Mouse (Mus musculus) right cerebral cortex, postnatal 4 days (tissue): Measurements from ENCODE around the gene Zfp593.

Experiments used
- DNase-seq: peaks from one replicate; pipeline ENCODE4 v3.0.0-alpha.2; 2022

The Zfp593 gene

GRCm38 (mm10) chr4:134222793-134223600 lies 22.4 kb downstream of the Zfp593 start:
- DNase-seq = no peak

- no peak for DNase-seq
Measured at GRCm38 (mm10) chr4:134206488-134207053, 38.8 kb downstream of the Zfp593 start.

GRCm38 (mm10) chr4:134203340-134203896 lies 42.0 kb downstream of the Zfp593 start:
- no peak for DNase-seq

- no peak for DNase-seq
Measured at GRCm38 (mm10) chr4:134202904-134203303, 42.5 kb downstream of the Zfp593 start, which contains the start of gene Gm7534. TSS of gene Gm7534 (minus strand) at chr4:134203004.

- no peak for DNase-seq
Measured at GRCm38 (mm10) chr4:134199371-134199770, 46.0 kb downstream of the Zfp593 start.
